Mouse (Mus musculus) CH12.LX (cell line): ENCODE results near the gene Ms4a18.

Experiments used
- BHLHE40 ChIP-seq: IDR thresholded peaks from 2 replicates; pipeline ENCODE4 v1.6.1; 2011; ENCODE audit warnings: mild to moderate bottlenecking, low read depth, low read length, improper control_type of control experiment
- CTCF ChIP-seq, 2 experiments: IDR thresholded peaks in 1 of 2; conservative IDR thresholded peaks in 1 of 2; 2 replicates each; pipeline ENCODE4 v1.5.1; 2011 to 2012; ENCODE audit warnings: low read depth in 2 of 2, low read length in 2 of 2, improper control_type of control experiment in 1 of 2, inconsistent platforms in 1 of 2, mild to moderate bottlenecking in 1 of 2, moderate library complexity in 1 of 2
- JUND ChIP-seq: conservative IDR thresholded peaks from 2 replicates; pipeline ENCODE4 v1.6.1; 2011; ENCODE audit warnings: low read depth, low read length, improper control_type of control experiment
- MYC ChIP-seq: IDR thresholded peaks from 2 replicates; pipeline ENCODE4 v1.6.1; 2011; ENCODE audit warnings: low read depth, mild to moderate bottlenecking, improper control_type of control experiment, low read length
- NELFE ChIP-seq: IDR thresholded peaks from 2 replicates; pipeline ENCODE4 v1.6.1; 2011; ENCODE audit warnings: low read depth, low read length, improper control_type of control experiment
- POLR2A ChIP-seq: IDR thresholded peaks from 2 replicates; pipeline ENCODE4 v1.6.1; 2011; ENCODE audit warnings: low read depth, mild to moderate bottlenecking, improper control_type of control experiment, low read length
- TCF12 ChIP-seq: IDR thresholded peaks from 2 replicates; pipeline ENCODE4 v1.6.1; 2014; ENCODE audit warnings: low read depth, mild to moderate bottlenecking, inconsistent platforms, low read length, improper control_type of control experiment
- USF1 ChIP-seq: IDR thresholded peaks from 2 replicates; pipeline ENCODE4 v1.6.1; 2014; ENCODE audit warnings: low read depth, mild to moderate bottlenecking, inconsistent platforms, low read length, improper control_type of control experiment
- ZKSCAN1 ChIP-seq: IDR thresholded peaks from 2 replicates; pipeline ENCODE4 v1.6.1; 2012; ENCODE audit warnings: low read depth, inconsistent platforms, low read length, improper control_type of control experiment, borderline replicate concordance
- ZNF384 ChIP-seq: IDR thresholded peaks from 2 replicates; pipeline ENCODE4 v1.6.1; 2012; ENCODE audit warnings: low read depth, low read length, improper control_type of control experiment, inconsistent platforms

- no peak for TF ChIP-seq POLR2A
- no peak for TF ChIP-seq ZNF384
- TF ChIP-seq ZKSCAN1, result no peak
- TF ChIP-seq JUND, result no peak
- no peak for TF ChIP-seq CTCF (conservative IDR thresholded peaks at IDR 0.05 in 1 of 2, IDR thresholded peaks at IDR 0.05 in 1 of 2; ENCODE audit: low read depth in 2 of 2, low read length in 2 of 2)
- TF ChIP-seq USF1, result no peak
- no peak for TF ChIP-seq NELFE
- TF ChIP-seq MYC, result no peak
- no peak for TF ChIP-seq TCF12
- TF ChIP-seq BHLHE40, result no peak
Measured at GRCm38 (mm10) chr19:11052877-11053276, 35.0 kb upstream of the Ms4a18 start.
